Mouse (Mus musculus): Measurements from ENCODE around the gene Neurod1. TPM values are rescaled to one million over a fixed set of nuclear protein-coding genes. Genes with fewer than 3 reads are reported as not detected.
A peak's percentile ranks its signal among the peaks of the same experiment; 100 is the strongest.

The Neurod1 gene
- total and polyA plus RNA-seq, 3 experiments, result not detected

GRCm38 (mm10) chr2:79453901-79454781 lies 2.4 kb downstream of the Neurod1 start:
- H3K9ac ChIP-seq (ENCODE audit: control insufficient read depth, low read depth, low read length, poor library complexity, severe bottlenecking), result no peak overlapping the region
- H3K27ac ChIP-seq (ENCODE audit: control insufficient read depth, low read depth, low read length), result no peak overlapping the region
- no peaks in the 10 kb centered on the region for H3K4me1 ChIP-seq (ENCODE audit: control insufficient read depth in 1 of 2, insufficient read depth in 2 of 2, low read length in 2 of 2)
- H3K27me3 ChIP-seq (ENCODE audit: control insufficient read depth in 1 of 2, insufficient read depth in 2 of 2, low read length in 2 of 2), result peaks cover 0 to 2% of the 10 kb centered on the region in 2 experiments; a peak in 1 of 4 replicates
- H3K36me3 ChIP-seq (ENCODE audit: control insufficient read depth in 1 of 2, insufficient read depth in 2 of 2, low read length in 2 of 2), result no peaks in the 10 kb centered on the region
- no peaks in the 10 kb centered on the region for H3K9me3 ChIP-seq (replicated peaks; ENCODE audit: insufficient read depth, low read length)
- DNase-seq (ENCODE audit: low read depth, low spot score), result peak; percentile 33
- no peaks in the 10 kb centered on the region for H3K79me2 ChIP-seq (ENCODE audit: control insufficient read depth, insufficient read depth, low read length, poor library complexity)
- TF ChIP-seq ELF1 (IDR thresholded peaks at IDR 0.05; ENCODE audit: low read depth, low read length) (no peak), GATA1 (IDR thresholded peaks at IDR 0.05; ENCODE audit: low read depth, low read length) (no peak), ZNF384 (IDR thresholded peaks at IDR 0.05; ENCODE audit: low read depth, low read length) (no peak)
- H3K4me3 ChIP-seq (ENCODE audit: control insufficient read depth in 1 of 2, insufficient read depth in 1 of 2, low read depth in 2 of 2, low read length in 2 of 2), result no peak overlapping the region

GRCm38 (mm10) chr2:79451438-79451837 lies 5.1 kb downstream of the Neurod1 start:
- Histone ChIP-seq H3K4me1 (ENCODE audit: control insufficient read depth in 1 of 2, insufficient read depth in 2 of 2, low read length in 2 of 2) (no peaks in the 10 kb centered on the region), H3K27ac (ENCODE audit: control insufficient read depth, low read depth, low read length) (no peak overlapping the region), H3K79me2 (ENCODE audit: control insufficient read depth, insufficient read depth, low read length, poor library complexity) (no peaks in the 10 kb centered on the region), H3K27me3 (ENCODE audit: control insufficient read depth in 1 of 2, insufficient read depth in 2 of 2, low read length in 2 of 2) (peaks cover 0 to 2% of the 10 kb centered on the region in 2 experiments; a peak in 1 of 4 replicates), H3K36me3 (ENCODE audit: control insufficient read depth in 1 of 2, insufficient read depth in 2 of 2, low read length in 2 of 2) (no peaks in the 10 kb centered on the region), H3K9ac (ENCODE audit: control insufficient read depth, low read depth, low read length, poor library complexity, severe bottlenecking) (no peak overlapping the region), H3K9me3 (replicated peaks; ENCODE audit: insufficient read depth, low read length) (no peaks in the 10 kb centered on the region), H3K4me3 (ENCODE audit: control insufficient read depth in 1 of 2, insufficient read depth in 1 of 2, low read depth in 2 of 2, low read length in 2 of 2) (no peak overlapping the region)
- no peak for TF ChIP-seq RCOR1 (IDR thresholded peaks at IDR 0.05; ENCODE audit: low read depth, low read length)
- no peak for TF ChIP-seq E2F4 (IDR thresholded peaks at IDR 0.05; ENCODE audit: borderline replicate concordance, low read depth, low read length)
- TF ChIP-seq KAT2A (conservative IDR thresholded peaks at IDR 0.05; ENCODE audit: low read depth, low read length), result no peak
- TF ChIP-seq EP300 (IDR thresholded peaks at IDR 0.05; ENCODE audit: low read depth in 1 of 2, low read length in 2 of 2), result no peak
- TF ChIP-seq NRF1 (IDR thresholded peaks at IDR 0.05; ENCODE audit: insufficient read depth, low read depth, low read length, poor library complexity, severe bottlenecking), result no peak
- no peak for TF ChIP-seq USF1 (IDR thresholded peaks at IDR 0.05; ENCODE audit: low read depth, low read length)
- no peak for TF ChIP-seq GATA1 (IDR thresholded peaks at IDR 0.05; ENCODE audit: low read depth, low read length)
- no peak for TF ChIP-seq MYB (IDR thresholded peaks at IDR 0.05; ENCODE audit: low read depth, low read length)
- no peak for TF ChIP-seq SIN3A (IDR thresholded peaks at IDR 0.05; ENCODE audit: low read length)
- no peak for TF ChIP-seq MAX (IDR thresholded peaks at IDR 0.05; ENCODE audit: low read length)
- TF ChIP-seq ZNF384 (IDR thresholded peaks at IDR 0.05; ENCODE audit: low read depth, low read length), result no peak
- TF ChIP-seq BHLHE40 (IDR thresholded peaks at IDR 0.05; ENCODE audit: borderline replicate concordance, low read depth, low read length), result no peak
- DNase-seq (ENCODE audit: low read depth, low spot score), result no peak
